Mouse (Mus musculus): ENCODE measurements around the gene Dact2.

Dact2 gene

DNA sequence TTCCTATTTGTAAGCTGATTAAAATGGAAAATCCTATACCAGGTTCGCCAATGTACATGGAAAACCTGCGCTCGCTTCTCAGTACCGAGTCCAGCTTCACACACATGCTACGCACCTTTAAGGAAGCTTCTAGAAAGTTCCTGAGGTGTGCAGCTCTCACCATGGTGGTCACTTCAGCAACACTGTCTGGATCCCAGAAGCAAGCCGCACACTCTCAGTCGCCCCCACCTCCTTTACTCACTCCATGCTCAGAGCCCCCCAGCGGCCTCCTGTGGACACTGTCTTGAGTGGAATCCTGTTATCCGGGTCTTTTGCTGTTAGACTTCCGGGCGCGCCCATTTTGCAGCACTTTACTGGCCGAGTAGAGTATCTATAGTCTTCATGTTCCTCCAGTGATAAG lies at the start of gene Dact2:
TSS of gene Dact2 (minus strand) at position 244 of the 400 bp plus-strand sequence.
- peak in 1 of 2 experiments; percentile 33 for DNase-seq

DNA sequence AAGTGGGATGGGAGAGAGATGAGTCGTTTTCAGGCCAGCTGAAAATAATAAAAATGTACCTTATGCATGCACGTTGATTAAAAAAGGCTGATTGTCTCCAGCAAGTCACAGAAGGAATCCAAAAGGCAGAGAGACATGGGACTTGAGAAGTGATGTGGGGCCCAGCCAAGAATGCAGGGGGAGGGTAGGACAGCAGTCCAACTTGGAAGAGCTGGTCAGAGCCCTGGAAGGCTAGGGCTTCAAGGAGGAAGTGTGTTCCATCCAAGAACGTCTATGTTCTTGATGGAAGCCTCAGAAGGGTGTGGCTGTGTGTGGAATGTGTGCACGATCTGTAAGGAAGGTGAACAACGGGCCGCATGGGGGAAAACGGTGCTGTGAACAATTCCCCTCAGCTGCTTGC lies 48.4 kb upstream of the Dact2 start:
- DNase-seq = no peak

DNA sequence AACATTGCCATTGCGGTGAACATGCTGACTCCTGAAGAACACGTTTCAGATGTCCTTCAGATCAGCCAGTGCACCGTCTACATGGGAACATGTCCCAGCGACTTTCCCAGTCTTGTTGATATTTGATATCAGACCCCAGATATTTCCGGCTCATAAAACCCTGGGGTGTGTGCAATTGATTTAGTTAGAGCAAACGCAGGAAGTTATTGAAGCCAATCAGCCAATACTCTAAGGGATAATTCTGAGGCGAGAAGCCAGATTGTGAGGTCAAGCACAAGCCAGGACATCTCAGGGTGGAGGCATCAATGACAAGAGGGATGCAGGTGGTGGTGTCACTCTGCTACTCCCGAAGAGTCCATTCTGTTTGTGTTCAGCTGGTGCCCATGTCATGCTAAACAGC lies 46.3 kb upstream of the Dact2 start:
- DNase-seq = no peak

DNA sequence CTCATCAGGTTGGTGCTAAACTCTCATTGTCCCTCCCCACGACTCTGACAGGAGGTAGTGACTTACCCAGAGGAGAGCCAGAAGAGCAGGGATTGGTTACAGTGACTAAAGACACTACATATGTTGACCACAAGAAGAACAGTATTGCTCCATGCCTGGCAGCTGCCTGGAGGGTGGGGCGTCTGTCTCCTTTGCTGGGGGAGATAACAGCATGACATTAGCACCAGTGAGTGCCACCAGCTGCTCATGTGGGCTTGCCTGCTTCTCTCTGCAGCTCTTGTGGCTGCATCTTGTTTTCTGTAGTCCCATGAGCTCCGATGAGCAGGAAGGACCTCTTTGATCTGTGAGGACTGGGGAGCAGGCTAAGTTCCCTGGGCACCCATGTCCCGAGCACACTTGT lies 45.5 kb upstream of the Dact2 start:
- DNase-seq = no peak

GRCm38 (mm10) chr17:14247931-14248330 lies 43.8 kb upstream of the Dact2 start:
- DNase-seq = peak; percentile 46 to 64

DNA sequence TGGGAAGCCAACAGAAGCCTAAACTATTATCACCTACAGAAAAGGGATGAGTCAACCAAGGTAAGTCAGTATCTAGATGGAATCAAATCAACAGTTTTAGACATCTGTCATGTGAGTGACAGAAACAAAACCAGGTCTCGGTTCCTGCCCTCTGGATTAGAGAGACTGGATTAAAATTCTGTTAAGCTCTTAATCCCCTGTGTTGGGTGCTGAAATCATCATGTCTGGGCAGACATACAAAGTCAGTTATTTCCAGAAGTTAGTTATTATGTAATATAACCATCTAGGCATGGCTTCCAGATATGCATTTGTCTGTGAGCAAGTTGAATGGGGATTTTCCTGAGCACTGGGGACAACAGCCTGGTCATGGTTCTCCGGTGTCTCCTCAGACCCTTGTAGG lies 42.2 kb upstream of the Dact2 start:
- DNase-seq = no peak

GRCm38 (mm10) chr17:14244195-14244965 lies 40.3 kb upstream of the Dact2 start:
- DNase-seq = peak; percentile 91 to 92

- DNase-seq = no peak
Measured at GRCm38 (mm10) chr17:14242634-14243033, 38.5 kb upstream of the Dact2 start.

DNA sequence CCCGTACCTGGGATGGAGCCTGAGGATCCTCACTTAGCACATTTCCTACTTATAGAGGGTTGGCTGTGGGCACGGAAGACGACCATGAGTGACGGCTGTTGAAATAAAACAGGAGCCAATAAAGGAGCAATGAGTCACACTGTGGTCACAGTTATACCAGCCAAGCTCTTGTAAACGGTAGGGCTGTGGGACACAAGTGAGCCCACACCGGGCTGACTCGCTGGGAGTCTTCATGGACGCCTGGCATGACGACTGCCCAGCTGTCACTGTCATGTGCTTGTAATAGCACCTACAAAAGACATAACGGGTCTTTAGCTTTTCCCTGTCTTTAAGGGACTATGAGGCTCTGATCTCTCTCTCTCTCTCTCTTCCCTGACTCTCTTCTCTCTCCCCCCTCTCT lies 35.9 kb upstream of the Dact2 start:
- no peak for DNase-seq

- DNase-seq = no peak
Measured at GRCm38 (mm10) chr17:14237134-14237533, 33.0 kb upstream of the Dact2 start.

DNA sequence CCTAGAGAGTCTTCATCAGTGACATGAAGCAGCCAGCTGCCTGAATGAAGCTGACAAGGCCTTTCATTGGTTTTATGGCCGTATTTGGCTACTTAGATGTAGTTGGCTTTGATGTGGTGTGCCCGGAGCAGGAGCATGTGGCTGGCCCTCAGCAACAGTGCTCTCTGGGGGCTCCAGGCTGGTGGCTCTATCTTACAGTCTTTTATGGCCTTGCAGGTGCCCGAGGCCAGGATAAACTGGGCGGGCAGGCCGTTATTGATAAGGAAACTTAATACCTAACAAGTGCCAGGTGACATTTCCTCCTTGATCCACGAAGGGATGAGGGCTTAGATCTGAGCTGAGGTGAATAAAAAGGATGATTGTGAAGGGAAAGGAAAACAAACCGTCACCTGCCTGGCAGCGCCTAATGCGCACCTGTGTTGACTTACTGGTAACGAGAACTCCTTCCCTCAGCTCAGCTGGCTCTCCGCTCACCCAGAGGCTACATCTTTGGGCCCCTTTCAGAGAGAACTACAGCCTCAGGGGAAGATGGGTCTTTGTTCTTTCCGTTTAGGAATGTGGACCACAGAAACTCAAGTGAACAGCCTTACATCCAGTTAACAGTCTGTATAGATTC lies 30.8 kb upstream of the Dact2 start:
- no peak for DNase-seq

DNA sequence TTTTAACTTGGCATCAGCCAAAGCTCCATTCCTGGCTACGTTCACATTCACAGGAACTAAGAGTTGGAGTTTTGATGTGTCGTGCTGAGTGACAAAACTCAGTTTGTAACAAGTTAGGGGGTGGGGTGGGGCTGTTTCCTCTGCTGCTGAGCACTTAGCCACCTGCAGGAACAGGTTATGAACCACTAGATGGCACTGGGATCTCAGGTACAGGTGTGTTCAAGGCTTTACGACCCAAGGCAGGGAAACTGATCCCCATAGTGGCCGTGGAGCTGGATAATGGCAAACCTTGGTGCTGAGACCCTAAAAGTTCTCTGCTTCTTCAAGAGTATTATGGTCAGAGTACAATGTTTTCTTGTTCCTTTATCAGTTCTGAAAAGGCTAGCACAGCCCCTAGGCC lies 29.6 kb upstream of the Dact2 start:
- no peak for DNase-seq

GRCm38 (mm10) chr17:14232629-14233028 lies 28.5 kb upstream of the Dact2 start:
- peak; percentile 90 to 95 for DNase-seq

GRCm38 (mm10) chr17:14230698-14231430 lies 26.8 kb upstream of the Dact2 start:
- DNase-seq = peak in 1 of 2 experiments; percentile 36

DNA sequence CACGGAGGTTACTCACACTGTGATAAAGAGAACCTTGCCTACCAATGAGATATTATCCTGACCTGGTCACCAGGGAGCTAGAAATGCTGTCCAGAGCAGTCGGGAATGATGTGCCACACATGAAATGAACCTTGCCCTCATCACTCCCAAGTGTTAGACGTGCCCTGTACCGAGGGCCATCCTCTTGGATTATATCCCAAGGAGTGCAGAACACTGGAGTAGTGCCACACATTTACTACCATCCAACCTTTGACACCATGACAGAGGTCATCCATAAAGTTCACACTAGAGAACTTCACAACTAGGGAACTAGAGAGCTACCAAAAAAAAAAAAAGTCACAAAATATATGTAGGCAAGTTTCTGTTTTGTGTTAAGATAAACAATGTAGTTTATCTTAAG lies 24.3 kb upstream of the Dact2 start:
- DNase-seq = no peak

DNA sequence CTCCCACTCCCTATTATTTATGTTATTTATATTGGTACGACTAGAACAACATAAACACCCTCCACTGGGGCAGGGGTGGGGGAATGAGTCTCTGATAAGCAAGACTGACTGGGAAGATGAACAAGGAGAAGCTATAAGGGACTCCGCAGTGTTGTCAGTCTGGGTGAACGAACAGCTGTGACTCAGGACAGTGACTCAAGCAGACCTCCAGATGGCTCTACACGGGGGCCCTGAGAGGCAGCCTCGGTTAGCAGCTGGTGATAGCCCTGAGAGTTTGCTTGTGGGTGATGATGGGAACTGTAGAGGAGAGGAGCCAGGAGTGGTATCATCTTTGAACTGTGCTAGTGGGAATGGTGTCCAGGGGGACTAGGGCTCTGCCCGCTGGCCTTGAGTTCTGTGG lies 23.5 kb upstream of the Dact2 start:
- DNase-seq = no peak

DNA sequence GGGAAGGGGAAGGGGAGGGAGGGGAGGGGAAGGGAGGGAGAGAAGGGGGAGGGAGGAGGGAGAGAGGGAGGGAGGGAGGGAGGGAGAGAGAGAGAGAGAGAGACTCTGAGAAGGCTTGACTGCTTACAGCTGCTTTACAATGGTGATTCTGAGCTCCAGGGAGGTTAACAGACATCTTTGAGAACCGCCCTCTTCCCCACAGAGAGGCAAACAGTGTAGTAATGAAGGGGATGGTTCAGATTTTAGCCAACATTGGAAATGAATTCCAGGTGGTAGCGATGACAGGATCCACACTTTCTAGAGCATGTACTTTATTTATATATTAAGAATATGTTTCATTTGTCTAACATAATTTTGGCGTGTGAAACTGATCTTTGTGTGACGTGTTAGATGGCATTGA lies 22.7 kb upstream of the Dact2 start:
- no peak for DNase-seq

DNA sequence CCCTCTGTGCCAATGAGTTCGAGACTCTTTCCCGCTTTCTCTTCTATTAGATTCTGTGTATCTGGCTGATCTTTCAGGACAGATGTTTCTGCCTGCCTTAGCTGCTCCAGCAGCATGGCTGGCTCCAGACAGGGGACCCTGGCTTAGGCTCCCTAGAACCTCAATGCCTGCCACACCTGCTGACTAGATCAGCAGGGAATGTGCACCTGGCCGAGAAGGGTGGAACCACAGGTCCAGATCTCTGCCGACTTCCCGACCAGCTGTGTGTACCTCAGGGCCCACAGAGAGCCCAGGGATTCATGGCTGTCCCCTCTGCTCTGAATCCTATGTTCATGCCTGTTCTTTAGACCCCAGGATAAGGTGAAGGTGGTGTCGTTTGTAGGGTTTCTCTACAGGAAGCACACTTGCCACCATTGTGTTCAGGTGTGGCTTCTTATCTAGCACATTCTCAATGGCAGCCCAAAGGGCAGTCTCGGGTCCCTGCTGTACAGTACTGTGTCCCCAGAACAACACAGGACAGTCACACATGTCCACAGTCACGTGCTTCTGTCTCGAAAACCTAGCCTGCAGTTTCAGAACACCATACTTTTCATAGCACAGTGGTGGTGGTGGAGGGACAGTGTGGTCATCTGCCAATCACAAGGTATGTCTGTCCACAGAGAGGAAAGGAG lies 22.0 kb upstream of the Dact2 start:
- DNase-seq = no peak

- peak in 1 of 2 experiments; percentile 34 for DNase-seq
Measured at GRCm38 (mm10) chr17:14221893-14222615, 17.9 kb upstream of the Dact2 start.

- peak; percentile 81 to 90 for DNase-seq
Measured at GRCm38 (mm10) chr17:14220606-14221202, 16.6 kb upstream of the Dact2 start.

DNA sequence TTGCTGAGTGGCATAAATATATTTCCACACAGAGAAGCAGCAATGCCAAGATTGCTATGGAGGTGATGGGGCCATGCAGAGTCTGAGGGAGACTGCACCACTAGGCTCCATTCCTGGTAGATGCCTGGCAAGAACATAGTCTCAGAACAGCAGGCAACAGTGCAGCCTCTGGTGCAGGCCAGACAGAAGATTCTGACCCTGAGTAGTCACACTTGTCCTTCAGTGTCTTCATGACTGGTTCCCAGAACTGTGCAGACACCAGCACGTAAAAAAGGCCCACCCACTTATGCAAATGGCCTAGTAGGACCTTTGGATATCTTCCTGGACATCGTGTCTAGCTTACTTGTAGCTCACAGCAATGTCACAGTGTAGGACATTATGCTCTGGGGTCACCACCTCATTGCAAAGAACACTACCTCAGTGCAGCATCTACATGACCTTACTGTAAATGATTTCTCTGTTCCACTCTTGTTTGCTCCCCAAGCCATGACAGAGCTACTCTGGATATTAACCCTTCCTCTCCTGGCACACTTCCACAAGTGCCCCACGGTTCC lies 9.9 kb upstream of the Dact2 start:
- no peak for DNase-seq

DNA sequence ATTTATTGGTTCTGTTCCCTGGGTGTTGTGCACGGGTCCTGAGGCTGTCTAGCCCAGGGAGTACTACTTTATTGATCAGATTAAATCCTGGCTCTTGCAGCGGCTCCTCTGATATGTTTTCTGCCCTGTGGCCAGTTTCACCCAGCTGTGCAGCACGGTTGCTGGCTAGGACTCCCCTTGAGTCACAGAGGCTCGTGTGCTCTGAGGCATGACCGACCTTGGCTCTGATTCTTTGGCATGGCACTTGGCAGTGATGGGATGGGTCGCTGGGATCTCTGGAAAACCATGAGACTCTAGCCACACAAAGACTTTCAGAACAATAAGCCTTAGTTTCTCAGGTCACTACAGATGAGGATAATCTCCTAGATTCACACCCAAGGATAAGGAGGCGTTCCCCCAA lies 8.7 kb upstream of the Dact2 start:
- DNase-seq = peak in 1 of 2 experiments; percentile 49

All from cerebellum, postnatal 14 days (tissue).